Mouse (Mus musculus) hindbrain, postnatal 0 days (tissue): ENCODE measurements around the gene Ppp1r1b. TPM values are rescaled to one million over a fixed set of nuclear protein-coding genes. Genes with fewer than 3 reads are reported as not detected.

ENCODE experiments used
- ATAC-seq: fragments of 200-750 bp; cut with Nextera tagmentation; 2 replicates; pipeline ENCODE4 v1.8.0; 2017; ENCODE audit warnings: mild to moderate bottlenecking, moderate TSS enrichment, moderate library complexity
- DNase-seq: peaks from one replicate; pipeline ENCODE4 v3.0.0-alpha.2; 2015; ENCODE audit warnings: low spot score
- H3K27ac ChIP-seq: fragments of 300-500 bp; sonication (generic); 2 replicates; pipeline ENCODE4 v1.5.1; 2014; ENCODE audit warnings: mild to moderate bottlenecking
- H3K27me3 ChIP-seq: fragments of 300-500 bp; sonication (generic); 2 replicates; pipeline ENCODE4 v1.6.1; 2014; ENCODE audit warnings: low read length, mixed read lengths; ENCODE audit not compliant: insufficient read depth
- H3K36me3 ChIP-seq: fragments of 300-500 bp; sonication (generic); 2 replicates; pipeline ENCODE4 v1.6.1; 2014; ENCODE audit warnings: low read length, mixed read lengths; ENCODE audit not compliant: insufficient read depth
- H3K4me1 ChIP-seq: fragments of 300-500 bp; sonication (generic); 2 replicates; pipeline ENCODE4 v1.6.1; 2014; ENCODE audit warnings: antibody characterized with exemption, low read length, mixed read lengths; ENCODE audit not compliant: insufficient read depth
- H3K4me2 ChIP-seq: fragments of 300-500 bp; sonication (generic); 2 replicates; pipeline ENCODE4 v1.6.1; 2014; ENCODE audit warnings: low read depth, mild to moderate bottlenecking, low read length, moderate library complexity, mixed read lengths
- H3K4me3 ChIP-seq: fragments of 300-500 bp; sonication (generic); 2 replicates; pipeline ENCODE4 v1.5.1; 2014; ENCODE audit warnings: low read length
- H3K9ac ChIP-seq: fragments of 300-500 bp; sonication (generic); replicated peaks from 2 replicates; pipeline ENCODE4 v1.6.1; 2014; ENCODE audit warnings: mild to moderate bottlenecking, low read length, moderate library complexity, mixed read lengths
- H3K9me3 ChIP-seq: fragments of 300-500 bp; sonication (generic); 2 replicates; pipeline ENCODE4 v1.6.1; 2016; ENCODE audit warnings: low read length, mixed read lengths
- CTCF ChIP-seq: IDR thresholded peaks from 2 replicates; pipeline ENCODE4 v1.5.1; 2016; ENCODE audit warnings: antibody characterized with exemption, control low read depth, low read depth
- WGBS: fragments of 180-500 bp; shearing (Covaris S2); extraction: QIAGEN DNeasy Blood & Tissue Kit; methylation state at CpG from one replicate; pipeline ENCODE4 v1.1.7; 2014; 5-methylcytosine and 5-hydroxymethylcytosine counted together
- polyA plus RNA-seq: library from polyadenylated mRNA; unstranded; fragments of >200 nt; fragmentation: Nextera tagmentation; extraction: Ambion mirVana; gene quantifications from 2 replicates; pipeline ENCODE4 v1.2.1, GENCODE M21; 2015
- total RNA-seq: library from RNA; depleted of rRNA; stranded (reverse); fragments of >200 nt; gene quantifications from 2 replicates; pipeline ENCODE4 v1.2.3, GENCODE M21; 2014

Ppp1r1b gene
- total and polyA plus RNA-seq, 2 experiments from 2014 or later = 3.5 to 18.0 TPM

DNA sequence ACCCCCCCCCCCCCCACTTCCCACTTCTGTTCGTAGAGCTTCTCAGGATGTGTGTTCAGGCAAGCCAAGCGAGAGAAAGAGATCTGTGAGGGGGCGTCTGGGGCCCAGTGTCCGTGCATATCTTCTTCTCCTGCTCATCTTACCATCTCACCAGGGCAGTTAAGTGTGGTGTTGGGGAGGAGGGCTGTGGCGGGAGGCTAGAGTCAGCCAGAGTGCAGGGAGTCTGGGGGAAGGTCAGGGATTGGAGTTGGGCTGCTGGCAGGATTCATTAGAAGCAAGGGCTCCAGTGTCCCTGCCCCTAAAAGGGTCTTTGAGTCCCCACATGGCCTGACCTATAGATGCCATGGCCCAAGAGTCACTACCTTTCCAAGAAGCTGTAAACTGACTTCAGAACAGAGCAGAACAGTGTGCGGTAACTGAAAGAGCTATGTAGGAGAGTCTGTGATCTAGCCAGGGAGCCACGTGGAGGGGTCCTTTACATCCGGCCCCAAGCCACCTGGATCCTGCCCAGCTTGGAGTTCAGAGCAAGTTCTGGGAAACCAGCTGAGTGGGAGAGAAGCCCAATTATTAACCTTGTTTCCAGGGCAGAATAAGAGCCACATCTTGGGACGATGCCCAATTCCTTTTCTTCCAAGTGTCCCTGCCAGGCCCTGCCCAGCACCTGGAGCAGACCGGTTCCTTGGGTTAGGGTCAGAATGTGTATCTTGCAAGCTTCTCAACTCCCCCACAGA, 24.9 kb upstream of the Ppp1r1b start:
- DNase-seq (peak; percentile 41), ATAC-seq (no peak)
- Histone ChIP-seq H3K4me1 (peaks cover 8% of the 10 kb centered on the region; the same call in 1 of the 2 replicates), H3K9me3 (no peaks in the 10 kb centered on the region), H3K4me3 (no peak overlapping the region), H3K9ac (no peak overlapping the region), H3K4me2 (0 out of 2 replicates have a peak overlapping the region, but pooled peaks have one; percentile 6), H3K27me3 (peaks cover 50% of the 10 kb centered on the region), H3K36me3 (no peaks in the 10 kb centered on the region), H3K27ac (peak overlapping the region; percentile 13; the same call in 1 of the 2 replicates)
- WGBS = 5% methylated on average over 10 of the region's 10 CpGs
- no peak for TF ChIP-seq CTCF

DNA sequence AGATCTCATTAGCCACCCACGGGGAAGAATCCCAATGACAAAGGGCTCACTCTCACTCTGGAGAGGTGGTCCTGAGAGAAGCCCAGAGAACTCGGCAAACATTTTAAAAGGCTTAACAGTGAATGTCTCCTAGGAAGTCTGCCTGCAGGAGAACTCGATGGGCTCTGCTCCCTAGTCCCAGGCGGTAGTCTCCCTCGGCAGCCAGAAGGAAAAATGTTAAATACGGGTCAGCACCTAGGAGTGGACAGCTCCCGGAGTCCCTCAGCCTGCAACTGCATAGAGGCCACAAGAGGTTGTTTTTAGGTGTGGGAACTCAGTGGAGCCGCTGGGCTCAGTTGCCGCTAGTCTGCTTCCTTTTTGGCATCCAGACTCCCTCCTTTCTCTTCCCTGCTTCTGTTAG, 24.3 kb upstream of the Ppp1r1b start:
- H3K9me3 ChIP-seq = no peaks in the 10 kb centered on the region
- no peak overlapping the region for H3K4me3 ChIP-seq
- DNase-seq (peak; percentile 37), ATAC-seq (no peak)
- no peaks in the 10 kb centered on the region for H3K36me3 ChIP-seq
- no peak overlapping the region for H3K27ac ChIP-seq
- H3K4me1 ChIP-seq = peaks cover 4% of the 10 kb centered on the region; the same call in 1 of the 2 replicates
- no peak overlapping the region for H3K9ac ChIP-seq
- H3K27me3 ChIP-seq = peaks cover 44% of the 10 kb centered on the region
- peak overlapping the region; percentile 6; the same call in 1 of the 2 replicates for H3K4me2 ChIP-seq
- TF ChIP-seq CTCF = no peak
- 3% methylated on average over 9 of the region's 9 CpGs for WGBS

DNA sequence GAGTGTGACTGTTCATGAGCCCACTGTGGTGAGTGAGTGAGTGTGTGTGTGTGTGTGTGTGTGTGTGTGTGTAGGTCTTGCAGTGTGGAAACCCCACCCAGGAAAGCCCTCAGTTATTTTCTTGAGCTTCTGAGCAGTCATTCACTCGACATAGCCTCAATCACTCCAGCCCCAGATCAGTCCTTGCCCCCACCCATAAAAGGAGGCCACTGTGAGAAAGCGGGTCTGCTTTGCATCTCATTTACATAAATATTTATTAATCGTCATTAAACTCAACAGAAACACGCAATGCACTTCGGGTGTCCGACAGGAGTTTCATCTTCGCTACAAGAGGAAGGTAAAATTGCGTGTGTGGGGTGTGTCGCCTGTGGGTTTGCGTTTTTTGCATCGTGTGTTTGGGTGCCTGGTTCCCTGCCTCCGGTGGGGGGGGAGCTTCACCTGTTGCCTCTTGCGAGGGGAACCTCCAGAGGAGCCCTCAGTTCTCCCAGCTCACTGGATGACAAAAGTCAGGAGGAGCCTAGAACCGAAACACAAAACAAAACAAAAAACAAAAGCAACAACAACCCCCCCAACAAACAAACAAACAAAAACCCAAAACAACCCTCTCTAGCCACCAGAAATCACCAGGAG, 22.9 kb upstream of the Ppp1r1b start:
- no peaks in the 10 kb centered on the region for H3K4me1 ChIP-seq
- peak overlapping the region; percentile 54; the same call in 1 of the 2 replicates for H3K4me3 ChIP-seq
- H3K9ac ChIP-seq = peak overlapping the region; percentile 73; the same call in 1 of the 2 replicates
- H3K27me3 ChIP-seq = peaks cover 42% of the 10 kb centered on the region
- ATAC-seq = no peak
- H3K9me3 ChIP-seq = no peaks in the 10 kb centered on the region
- H3K36me3 ChIP-seq = no peaks in the 10 kb centered on the region
- H3K4me2 ChIP-seq = peak overlapping the region; percentile 58
- WGBS = 8% methylated on average over 14 of the region's 14 CpGs
- no peak overlapping the region; the same call in 1 of the 2 replicates for H3K27ac ChIP-seq
- no peak for TF ChIP-seq CTCF
- no peak for DNase-seq

DNA sequence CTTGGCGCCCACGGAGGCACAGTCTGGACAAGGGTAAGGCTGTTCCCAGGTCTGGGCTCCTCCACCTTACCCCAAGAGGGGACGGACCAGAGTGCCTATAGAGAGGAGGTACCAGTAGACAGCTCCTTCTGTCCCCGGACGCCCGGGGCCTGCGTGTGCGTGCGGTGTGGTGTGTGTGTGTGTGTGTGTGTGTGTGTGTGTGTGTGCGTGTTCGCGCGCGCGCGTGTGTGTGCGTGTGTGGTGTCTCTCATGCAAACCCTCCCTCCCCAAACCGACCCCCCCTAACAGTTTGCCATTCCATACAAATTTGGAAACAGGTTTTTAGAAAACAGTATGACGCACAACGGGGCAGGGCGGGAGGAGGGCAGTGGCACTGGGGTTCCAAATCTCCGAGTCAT, 22.4 kb upstream of the Ppp1r1b start:
- 11% methylated on average over 22 of the region's 22 CpGs for WGBS
- H3K27me3 ChIP-seq = peaks cover 46% of the 10 kb centered on the region

DNA sequence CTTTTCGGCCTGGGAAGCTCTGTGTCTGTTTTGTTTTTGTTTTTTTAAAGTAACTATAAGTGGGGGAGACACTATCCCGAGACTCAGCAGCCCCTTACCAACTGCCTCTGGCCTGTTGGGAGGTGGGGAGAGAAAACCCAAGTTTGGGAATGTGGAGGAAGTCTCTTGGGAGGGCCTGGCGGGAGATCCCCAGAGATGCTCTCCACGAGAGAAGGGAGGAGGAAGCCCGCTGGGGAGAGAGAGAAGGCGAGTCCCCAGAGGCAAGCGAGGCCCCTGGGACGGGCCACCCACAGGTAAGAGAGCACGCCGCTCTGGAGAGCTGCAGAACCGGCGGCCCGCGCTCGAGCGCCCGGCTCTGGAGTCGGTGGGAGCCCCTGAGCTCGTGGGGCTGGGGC, 21.5 kb upstream of the Ppp1r1b start:
- Histone ChIP-seq H3K4me3 (peak overlapping the region; percentile 54), H3K27ac (peak overlapping the region; percentile 89; the same call in 1 of the 2 replicates), H3K36me3 (no peaks in the 10 kb centered on the region), H3K27me3 (peaks cover 46% of the 10 kb centered on the region), H3K4me2 (peak overlapping the region; percentile 58), H3K4me1 (no peaks in the 10 kb centered on the region), H3K9ac (peak overlapping the region; percentile 73), H3K9me3 (no peaks in the 10 kb centered on the region)
- no peak for TF ChIP-seq CTCF
- WGBS = 1% methylated on average over 19 of the region's 19 CpGs
- ATAC-seq (no peak), DNase-seq (no peak)

More for the DNA sequence above, 22.4 kb upstream of the Ppp1r1b start:
- no peak for DNase-seq
- H3K9me3 ChIP-seq = no peaks in the 10 kb centered on the region
- no peaks in the 10 kb centered on the region for H3K4me1 ChIP-seq
- peak overlapping the region; percentile 58 for H3K4me2 ChIP-seq
- peak overlapping the region; percentile 73; the same call in 1 of the 2 replicates for H3K9ac ChIP-seq
- no peak for ATAC-seq
- TF ChIP-seq CTCF = no peak
- H3K27ac ChIP-seq = no peak overlapping the region; the same call in 1 of the 2 replicates
- H3K4me3 ChIP-seq = peak overlapping the region; percentile 54
- no peaks in the 10 kb centered on the region for H3K36me3 ChIP-seq

DNA sequence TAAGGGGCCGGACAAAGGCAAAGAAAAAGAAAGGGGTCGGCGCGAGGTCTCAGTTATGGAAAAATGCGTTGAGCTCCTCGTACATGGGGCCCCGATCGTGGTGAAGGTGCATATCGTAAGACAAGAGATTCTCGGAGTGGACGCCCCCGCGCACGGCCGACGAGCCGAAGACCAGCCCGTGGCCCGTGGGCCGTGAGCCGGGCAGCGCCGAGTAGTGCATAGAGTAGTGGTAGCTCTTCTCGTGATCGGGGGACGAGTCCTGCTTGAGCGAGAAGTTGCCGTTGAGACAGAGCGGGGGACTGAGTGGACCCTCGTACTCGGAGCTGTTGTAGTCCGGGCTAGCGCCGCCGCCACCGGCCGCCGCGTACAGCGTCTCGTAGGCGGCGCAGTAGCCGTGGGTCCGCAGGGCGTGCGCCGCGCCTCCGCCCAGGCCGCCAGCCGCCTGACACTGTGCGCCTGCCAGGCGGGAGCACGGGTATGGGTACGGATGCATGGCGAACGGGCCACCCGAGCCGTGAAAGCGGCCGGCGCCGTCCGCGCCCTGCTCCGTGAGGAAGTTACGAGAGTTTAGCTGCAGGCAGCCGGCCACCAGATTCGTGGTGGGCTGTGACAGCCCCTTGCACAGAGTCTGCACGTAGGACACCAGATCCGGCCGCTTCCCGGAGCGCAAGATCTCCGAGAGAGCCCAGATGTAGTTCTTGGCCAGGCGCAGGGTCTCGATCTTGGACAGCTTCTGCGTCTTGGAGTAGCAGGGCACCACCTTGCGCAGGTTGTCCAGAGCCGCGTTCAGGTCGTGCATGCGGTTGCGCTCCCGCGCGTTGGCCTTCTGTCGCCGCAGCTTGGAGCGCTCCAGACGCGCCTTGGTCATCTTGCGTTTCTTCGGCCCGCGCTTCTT, 20.8 kb upstream of the Ppp1r1b start:
- Histone ChIP-seq H3K4me3 (peak overlapping the region; percentile 54), H3K27ac (peak overlapping the region; percentile 89), H3K27me3 (peaks cover 46% of the 10 kb centered on the region), H3K36me3 (no peaks in the 10 kb centered on the region), H3K4me2 (peak overlapping the region; percentile 58), H3K9ac (peak overlapping the region; percentile 73), H3K9me3 (no peaks in the 10 kb centered on the region), H3K4me1 (no peaks in the 10 kb centered on the region)
- TF ChIP-seq CTCF = no peak
- DNase-seq = no peak
- 1% methylated on average over 96 of the region's 97 CpGs for WGBS
- ATAC-seq = no peak
